Mouse (Mus musculus) gastrocnemius, adult 8-10 months (tissue): ENCODE results near the gene Gm20388. TPM values are rescaled to one million over a fixed set of nuclear protein-coding genes. Genes with fewer than 3 reads are reported as not detected.

Experiments
- DNase-seq, 2 experiments: peaks; one replicate each; pipeline ENCODE4 v3.0.0; 2022; ENCODE audit warnings: low spot score in 2 of 2
- total RNA-seq, 4 experiments: library from RNA; stranded (reverse); gene quantifications; 2 replicates each; pipeline ENCODE4 v1.2.4; 2022

Gene Gm20388
- total RNA-seq, 4 experiments from 2014 or later, result 4.4 to 20.0 (median 7.9) TPM; not detected in 1

DNA sequence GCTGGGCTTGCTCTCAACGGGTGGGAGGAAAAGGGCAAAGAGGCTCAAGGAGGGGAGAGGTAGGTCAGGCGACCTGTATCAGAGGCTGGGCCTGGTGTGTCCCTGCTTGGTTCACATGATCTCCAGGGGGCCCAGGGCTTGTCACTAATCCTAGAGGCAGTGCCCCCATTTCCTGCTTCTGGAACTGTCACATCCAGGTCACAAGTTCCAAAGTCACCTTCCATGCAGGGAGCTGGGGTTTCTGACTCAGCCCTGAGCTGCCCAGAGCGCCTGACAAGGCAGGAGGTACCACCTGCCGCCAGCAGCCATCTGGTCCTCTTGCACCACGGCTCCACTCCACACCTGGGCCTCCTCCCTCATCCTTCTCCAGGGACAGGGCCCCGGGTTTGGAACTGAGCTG, 473.1 kb downstream of the Gm20388 start:
- DNase-seq, result no peak

- DNase-seq, result no peak
These were observed 474.1 kb downstream of the Gm20388 start for GRCm38 (mm10) chr8:120384745-120385144.

- DNase-seq, result no peak
These were observed 477.6 kb downstream of the Gm20388 start for GRCm38 (mm10) chr8:120388246-120388645.

DNA sequence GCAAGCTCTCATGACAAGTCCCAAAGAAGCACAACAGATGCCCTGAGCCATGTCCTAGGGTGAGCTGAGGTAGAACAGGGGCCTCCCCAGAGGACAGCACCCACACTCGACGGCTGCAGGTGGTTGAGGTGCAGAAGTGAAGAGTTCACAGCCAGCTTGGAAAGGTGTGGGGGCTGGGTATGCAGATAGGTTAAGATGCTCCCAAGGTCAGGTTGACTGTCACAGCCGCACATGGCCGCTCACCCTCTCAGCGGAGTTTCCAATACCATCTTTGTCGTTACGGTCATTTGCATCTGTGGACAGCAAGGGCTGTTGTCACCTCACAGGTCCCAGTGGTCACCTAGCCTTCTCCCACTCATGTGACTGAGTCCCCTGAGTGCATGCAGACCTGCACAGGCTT, 480.0 kb downstream of the Gm20388 start:
- DNase-seq, result no peak

- DNase-seq, result no peak
These were observed 481.2 kb downstream of the Gm20388 start for GRCm38 (mm10) chr8:120391856-120392255.

DNA sequence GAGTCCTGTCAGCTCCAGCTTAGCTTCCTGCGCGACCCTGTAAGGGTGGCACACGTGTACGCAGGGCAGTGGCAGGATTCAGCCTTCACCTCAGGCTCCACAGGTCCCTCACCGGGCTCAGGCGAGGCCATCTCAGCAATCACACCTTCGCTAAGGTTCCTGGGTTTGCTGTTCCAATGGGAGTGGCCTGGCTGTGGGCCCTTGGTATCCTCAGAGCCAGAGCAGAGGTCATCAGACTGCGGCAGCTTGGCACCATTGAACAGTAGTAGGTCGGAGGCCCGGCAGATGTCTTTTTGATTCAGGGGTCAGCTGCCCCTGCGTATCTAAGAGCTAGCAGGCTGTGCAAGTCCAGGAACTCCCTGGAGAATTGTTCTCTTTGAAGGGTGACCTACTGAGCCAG, 482.4 kb downstream of the Gm20388 start:
- no peak for DNase-seq

DNA sequence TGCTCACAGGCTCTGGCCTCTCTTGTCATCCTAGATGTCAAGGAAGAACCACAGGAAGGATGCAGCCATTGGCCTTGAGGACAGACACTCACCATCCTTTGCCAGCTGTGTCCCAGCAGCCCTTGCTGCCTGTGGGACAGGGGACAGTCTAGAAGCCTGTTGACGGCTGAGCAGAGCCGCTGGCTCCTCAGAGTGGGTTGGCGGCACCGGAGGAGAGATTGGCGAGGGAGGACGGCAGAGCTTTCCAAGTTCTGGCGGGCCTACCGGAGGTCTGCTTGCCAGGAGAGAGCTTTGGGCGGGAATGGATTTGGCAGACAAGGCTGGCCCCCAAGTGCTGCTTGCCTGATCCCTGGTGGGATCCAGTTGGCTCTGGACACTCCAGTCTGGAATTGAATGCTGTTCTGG, 483.2 kb downstream of the Gm20388 start:
- DNase-seq, result peak in 1 of 2 experiments; percentile 51

DNA sequence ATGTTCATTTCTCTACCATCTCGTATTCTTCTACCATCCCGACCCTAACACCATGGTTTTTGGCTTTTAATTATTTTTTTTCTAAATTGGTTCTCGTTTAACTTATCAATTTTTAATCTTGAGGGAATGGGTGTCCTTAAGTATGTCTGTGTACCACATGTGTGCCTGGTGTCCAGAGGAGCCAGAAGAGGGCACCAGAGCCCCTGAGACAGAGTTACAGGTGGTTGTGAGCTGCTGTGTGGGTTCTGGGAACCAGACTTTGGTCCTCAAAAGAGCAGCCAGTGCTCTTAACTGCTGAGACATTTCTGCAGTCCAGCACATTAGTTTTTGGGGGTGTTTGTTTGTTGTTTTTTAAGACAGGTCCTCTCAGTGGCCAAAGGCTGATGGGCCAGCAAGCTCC, 485.3 kb downstream of the Gm20388 start:
- no peak for DNase-seq

DNA sequence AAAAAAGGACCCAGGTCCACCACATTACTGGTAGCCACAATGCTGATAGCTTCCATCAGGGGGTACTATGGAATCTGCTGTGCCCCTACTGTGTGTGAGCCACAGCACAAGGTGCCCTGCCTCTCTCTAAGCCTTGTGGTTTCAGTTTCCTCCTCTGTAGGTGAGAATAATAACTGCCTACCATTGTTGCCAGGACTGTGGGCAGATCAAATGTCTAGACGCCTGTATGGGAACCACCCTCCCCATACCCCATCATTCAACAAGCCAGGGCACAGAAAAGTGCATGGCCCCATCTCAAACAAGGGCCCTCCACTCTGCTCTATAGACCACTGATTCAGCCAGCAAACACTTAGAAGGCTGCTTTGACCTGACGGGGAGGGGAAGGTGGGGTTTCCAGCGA, 486.1 kb downstream of the Gm20388 start:
- DNase-seq, result no peak

GRCm38 (mm10) chr8:120397444-120398411, 487.1 kb downstream of the Gm20388 start:
- no peak for DNase-seq

DNA sequence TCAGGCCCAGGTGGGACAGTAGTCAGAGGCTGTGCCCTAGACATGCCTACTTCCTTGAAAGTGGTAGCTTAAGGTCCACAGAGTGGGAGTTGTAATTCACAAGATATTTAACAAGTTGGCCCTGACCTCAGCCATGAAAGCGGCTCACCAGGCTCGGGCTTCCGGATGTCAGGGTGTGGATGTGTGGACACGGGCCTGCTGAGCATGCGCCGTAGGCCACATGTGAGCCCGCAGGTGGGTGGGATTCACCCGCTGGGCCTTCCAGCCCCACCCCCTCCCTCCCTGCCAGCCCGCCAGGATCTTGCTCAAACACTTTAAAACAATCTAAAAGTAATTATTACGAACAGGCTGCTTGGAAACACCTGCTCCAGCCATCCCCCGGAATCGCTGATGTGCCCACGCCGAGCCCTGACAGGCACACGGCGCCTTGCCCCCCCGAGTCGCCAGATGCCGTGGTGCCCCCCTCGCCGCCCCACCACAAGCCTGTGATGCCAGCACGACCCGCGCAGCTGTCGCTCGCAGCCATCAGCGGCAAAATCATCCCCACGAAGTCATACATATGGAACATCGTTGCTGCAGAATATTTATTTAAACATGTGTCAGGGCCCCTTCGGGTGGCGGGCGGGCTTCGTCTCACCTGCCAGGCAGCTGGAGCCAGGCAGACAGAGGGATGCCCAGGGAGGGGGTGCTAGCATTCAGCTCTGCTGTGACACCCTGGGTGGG, 488.7 kb downstream of the Gm20388 start:
- DNase-seq, result no peak

DNA sequence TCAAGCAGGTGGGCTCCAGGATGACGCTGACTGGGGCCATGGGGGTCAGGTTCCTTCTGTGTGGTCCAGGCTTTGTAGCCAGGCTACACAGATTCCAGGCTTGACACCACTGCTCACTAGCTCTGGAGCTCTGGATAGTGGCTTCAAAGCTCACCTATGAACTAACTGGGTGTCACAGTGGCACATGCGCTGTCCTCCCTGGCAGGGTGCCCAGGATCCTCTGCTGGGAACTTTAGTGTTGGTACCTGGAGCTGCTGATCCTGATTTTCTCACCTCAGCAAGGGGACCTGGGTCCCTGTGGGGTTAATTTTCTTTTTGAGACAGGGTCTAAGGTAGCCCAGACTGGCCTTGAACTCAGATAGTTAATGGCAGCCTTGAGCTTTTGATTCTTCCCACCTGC, 490.6 kb downstream of the Gm20388 start:
- DNase-seq, result no peak

DNA sequence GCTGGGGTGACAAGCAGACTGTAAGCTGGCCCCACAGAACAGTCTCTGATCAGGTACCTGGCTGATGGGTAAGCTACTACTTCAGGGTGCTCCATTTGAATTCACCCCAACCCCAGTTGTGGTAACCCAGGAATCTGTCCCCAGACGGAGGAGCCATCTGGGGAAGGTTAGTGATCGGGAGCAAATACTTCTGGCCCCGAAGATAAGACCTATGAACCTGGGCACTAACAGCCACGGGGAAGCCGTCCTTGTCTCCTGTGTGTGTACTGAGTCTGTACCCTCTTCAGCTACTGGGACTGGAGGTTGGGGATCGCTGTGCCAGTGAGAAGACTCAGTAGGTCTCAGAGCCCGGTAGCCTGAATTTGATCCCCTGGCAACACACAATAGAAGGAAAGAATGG, 491.1 kb downstream of the Gm20388 start:
- no peak for DNase-seq

GRCm38 (mm10) chr8:120403606-120404269, 493.1 kb downstream of the Gm20388 start:
- DNase-seq, result no peak

DNA sequence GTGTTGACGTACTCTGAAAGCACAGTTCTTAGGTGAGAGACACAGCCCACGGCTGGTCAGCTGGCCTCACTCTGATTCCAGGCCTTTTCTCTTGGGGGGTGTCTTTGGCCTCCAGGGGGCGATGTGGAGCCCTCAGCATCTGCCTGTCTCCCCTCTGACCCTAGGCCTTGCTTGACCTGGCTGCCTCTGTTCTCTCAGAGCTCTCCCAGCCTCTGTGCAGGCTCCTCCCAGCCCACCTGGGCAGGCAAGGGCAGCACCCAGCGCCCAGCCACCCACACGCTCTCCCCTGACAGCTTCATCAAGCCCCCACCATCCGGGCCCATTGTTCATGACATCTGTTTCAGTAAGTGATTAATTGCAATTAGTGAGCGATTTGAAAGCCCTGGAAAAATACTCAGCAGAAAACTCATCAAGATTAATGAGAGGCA, 494.0 kb downstream of the Gm20388 start:
- peak in 1 of 2 experiments; percentile 44 for DNase-seq

GRCm38 (mm10) chr8:120406008-120406632, 495.5 kb downstream of the Gm20388 start:
- DNase-seq, result no peak

DNA sequence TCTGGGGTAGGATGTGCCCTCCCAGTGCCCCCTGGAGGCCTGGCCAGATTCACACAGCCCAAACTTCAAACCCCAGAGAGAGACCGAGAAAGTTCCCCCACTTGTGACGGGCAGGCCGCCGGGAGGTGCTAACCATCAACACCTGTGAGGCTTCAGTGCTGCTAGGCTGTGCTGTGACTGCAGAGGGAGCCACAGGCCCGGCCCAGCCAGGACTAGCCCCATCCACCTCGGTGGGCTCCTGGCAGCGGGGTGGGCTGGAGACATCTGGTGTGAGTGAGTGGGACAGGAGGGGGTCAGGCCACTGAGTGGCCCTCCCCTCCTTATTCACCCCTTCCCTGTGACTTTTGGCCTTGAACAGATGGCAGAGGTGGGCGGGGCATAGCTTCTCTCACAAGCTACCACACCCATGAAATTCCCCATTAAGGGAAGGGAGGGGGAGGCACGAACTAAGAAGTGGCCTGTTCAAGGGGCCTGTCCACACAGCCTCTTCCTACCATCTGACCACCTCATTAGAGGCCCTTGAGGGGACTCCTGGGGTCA, 497.1 kb downstream of the Gm20388 start:
- DNase-seq, result no peak

DNA sequence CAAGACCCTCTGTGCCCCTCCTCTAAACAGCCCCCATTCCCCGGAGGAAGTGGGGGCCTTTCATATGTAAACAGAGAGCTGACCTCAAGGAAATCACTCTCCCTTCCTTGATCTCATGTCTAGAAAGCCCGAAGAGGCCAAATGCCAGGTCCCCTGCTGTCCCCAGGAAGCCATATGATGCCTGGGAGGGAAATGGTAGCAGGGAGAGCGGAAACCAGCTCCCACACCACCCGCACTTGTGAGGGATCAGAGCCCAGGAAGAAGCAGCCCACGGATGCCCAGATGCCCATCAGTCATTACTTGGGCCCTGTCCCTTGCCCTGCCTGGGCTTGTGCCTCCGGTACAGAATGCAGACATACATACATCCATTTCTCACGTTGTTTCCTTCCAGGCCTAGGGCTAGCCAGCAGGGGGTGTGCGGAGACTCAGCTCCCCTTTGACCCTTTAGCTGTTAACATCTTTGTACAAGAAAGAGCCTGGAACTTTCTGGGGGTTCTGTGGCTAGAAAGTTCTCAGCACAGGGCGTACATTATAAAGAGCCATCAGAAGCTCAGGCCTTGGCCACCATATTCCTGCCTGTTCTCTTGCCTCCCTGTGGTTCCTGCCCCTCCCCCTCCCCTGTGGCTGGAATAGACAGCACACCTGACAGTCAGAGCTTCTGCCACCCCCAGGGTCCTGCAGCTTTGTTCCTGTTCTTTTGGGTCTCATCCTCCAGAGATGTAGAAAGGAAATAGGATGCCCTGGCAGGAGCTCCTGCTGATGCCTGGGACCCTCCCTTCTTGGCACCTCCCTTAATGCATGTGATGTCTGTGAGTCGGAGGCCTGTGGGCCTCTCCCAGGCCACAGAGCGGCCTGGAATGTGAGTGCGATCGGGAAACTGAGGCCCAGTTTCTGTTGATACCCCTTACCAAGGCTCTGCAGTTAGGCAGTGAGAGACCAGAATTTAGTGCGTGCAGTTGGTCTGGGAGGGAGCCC, 497.9 kb downstream of the Gm20388 start:
- DNase-seq, result no peak

DNA sequence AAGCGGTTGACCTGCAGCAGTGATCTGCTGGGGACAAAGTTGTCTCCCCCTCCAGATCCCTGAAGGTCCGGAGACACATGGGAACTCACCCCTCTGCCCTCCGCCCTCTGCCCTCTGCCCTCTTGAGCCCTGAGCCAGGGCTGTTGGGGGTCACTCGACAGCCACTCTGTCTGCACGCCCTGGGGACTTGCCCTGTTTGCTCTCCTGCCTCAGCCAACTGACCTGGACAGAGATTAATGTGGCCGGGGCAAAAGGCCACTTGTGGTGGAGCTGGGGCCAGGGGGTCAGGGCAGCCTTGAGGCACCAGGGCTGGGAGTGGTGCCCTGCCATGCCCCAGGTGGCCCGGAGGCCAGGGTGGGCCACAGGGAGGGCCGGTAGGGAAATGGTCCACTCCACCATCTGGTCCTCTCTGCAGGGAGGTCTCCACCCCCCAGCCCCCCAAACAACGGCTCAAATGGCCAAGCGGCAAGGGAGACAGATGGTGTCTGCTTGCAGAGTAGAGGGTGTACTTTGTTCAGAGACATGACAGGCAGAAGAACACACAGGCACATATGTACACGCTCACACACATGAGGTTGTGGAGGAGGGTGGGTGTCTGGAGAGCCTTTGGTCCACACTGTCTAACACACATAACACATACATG, 498.9 kb downstream of the Gm20388 start:
- no peak for DNase-seq
